Mouse (Mus musculus): ENCODE data around the gene Arhgef10l. TPM values are rescaled to one million over a fixed set of nuclear protein-coding genes. Genes with fewer than 3 reads are reported as not detected.
A peak's percentile ranks its signal among the peaks of the same experiment; 100 is the strongest.

The Arhgef10l gene
- polyA plus RNA-seq, 1 experiment from 2014 or later, result 27.7 TPM

DNA sequence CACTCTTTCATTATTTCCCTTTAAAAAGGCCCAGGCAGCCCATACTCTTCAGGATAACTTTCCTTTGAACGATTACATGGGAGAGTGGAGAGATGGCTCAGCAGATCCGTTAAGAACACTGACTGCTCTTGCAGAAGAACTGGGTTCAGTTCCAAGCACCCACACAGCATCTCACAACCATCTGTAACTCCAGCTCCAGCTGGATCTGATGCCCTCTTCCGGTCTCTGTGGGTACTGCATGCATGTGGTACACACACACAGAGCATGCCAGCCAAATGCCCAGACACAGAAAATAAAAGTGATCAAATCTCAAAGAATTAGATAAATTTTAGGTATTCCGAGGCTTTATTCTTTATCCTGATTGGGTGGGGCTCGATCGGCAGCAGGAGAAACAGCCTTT lies 115.1 kb downstream of the Arhgef10l start:
- 93% methylated on average over 6 of the region's 6 CpGs for WGBS
- Histone ChIP-seq H3K4me2 (replicated peaks) (no peak overlapping the region), H3K4me3 (replicated peaks) (no peak overlapping the region), H3K27ac (no peak overlapping the region), H3K27me3 (no peaks in the 10 kb centered on the region), H3K9me3 (no peaks in the 10 kb centered on the region), H3K4me1 (replicated peaks) (peaks cover 4% of the 10 kb centered on the region; the same call in 1 of the 2 replicates), H3K36me3 (peaks cover 84% of the 10 kb centered on the region), H3K9ac (replicated peaks) (no peak overlapping the region)
- ATAC-seq, result no peak

DNA sequence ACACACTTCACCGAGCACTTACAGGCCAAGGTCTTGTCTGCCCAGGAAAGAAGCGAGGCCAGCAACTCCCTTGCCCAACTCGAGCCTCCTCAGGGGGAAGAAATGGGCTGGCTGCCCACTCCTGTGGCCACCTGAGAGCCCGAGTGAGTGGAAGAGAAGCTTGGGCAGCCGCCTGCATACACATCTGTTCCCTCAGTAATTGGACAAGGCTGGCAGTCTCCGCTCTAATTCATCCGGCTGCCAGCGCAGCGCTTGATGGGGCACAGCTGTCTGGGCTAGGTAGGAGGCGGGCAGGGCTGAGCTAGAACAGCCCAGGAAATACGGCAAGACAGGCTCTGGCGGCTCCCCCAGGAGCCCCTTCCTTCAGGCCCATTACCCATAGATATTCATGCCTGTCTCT lies 115.8 kb downstream of the Arhgef10l start:
- peak; percentile 52 for ATAC-seq
- H3K36me3 ChIP-seq, result peaks cover 84% of the 10 kb centered on the region

DNA sequence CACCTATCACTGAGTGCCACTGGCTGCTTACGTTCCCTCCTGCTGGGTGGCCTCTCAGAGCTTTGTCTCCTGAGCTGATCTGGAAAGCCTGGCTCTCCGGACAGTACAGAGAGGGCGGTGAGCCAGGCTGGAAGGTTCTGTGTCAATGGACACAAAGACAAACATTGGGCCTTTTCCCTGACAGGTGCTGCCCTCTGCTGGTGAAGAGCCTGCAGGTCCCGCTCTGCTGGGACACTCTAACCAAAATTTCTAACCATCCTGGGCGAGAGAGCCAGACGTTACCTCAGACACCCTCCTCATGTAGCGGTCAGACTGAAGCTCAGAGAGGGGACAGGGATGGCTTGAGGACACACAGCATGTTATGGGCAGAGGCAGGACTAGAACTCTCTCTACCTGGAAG lies 118.3 kb downstream of the Arhgef10l start:
- 25% methylated on average over 7 of the region's 7 CpGs for WGBS
- H3K4me2 ChIP-seq (replicated peaks), result no peak overlapping the region
- H3K9ac ChIP-seq (replicated peaks), result no peak overlapping the region
- peaks cover 4% of the 10 kb centered on the region; the same call in 1 of the 2 replicates for H3K4me1 ChIP-seq (replicated peaks)
- H3K27ac ChIP-seq, result no peak overlapping the region; the same call in 1 of the 2 replicates
- no peaks in the 10 kb centered on the region for H3K9me3 ChIP-seq
- peak; percentile 64 for ATAC-seq
- peaks cover 80% of the 10 kb centered on the region for H3K36me3 ChIP-seq
- H3K4me3 ChIP-seq (replicated peaks), result no peak overlapping the region
- no peaks in the 10 kb centered on the region for H3K27me3 ChIP-seq

More for the DNA sequence above, 115.8 kb downstream of the Arhgef10l start:
- no peaks in the 10 kb centered on the region for H3K9me3 ChIP-seq
- peaks cover 4% of the 10 kb centered on the region; the same call in 1 of the 2 replicates for H3K4me1 ChIP-seq (replicated peaks)
- no peak overlapping the region for H3K4me3 ChIP-seq (replicated peaks)
- H3K4me2 ChIP-seq (replicated peaks), result no peak overlapping the region
- no peak overlapping the region; the same call in 1 of the 2 replicates for H3K9ac ChIP-seq (replicated peaks)
- no peaks in the 10 kb centered on the region for H3K27me3 ChIP-seq
- 86% methylated on average over 12 of the region's 12 CpGs for WGBS
- peak overlapping the region; percentile 61 for H3K27ac ChIP-seq

DNA sequence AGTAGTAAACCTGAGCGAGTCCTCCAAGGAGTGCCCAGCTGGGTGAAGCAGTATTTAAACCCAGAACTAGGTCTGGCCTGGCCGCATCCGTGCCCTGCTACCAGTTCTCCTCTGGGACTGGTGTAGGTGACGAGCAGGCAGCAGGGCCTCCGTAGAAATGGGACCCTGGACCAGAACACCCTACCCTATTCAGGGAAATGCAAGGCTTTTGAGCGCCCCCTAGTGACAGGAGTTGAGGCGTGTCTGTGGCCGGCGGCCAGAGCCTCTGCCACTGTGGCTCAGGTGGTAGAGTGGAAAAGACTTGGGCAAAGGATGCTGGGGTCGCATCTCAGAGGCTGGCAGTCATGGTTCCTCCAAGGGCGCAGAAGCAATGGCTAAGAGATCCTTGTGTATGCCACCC lies 126.7 kb downstream of the Arhgef10l start:
- no peak overlapping the region for H3K4me2 ChIP-seq (replicated peaks)
- H3K4me3 ChIP-seq (replicated peaks), result no peak overlapping the region
- 37% methylated on average over 11 of the region's 11 CpGs for WGBS
- no peak overlapping the region for H3K9ac ChIP-seq (replicated peaks)
- no peaks in the 10 kb centered on the region for H3K27me3 ChIP-seq
- peak; percentile 63 for ATAC-seq
- H3K4me1 ChIP-seq (replicated peaks), result peaks cover 23% of the 10 kb centered on the region
- H3K27ac ChIP-seq, result no peak overlapping the region
- peaks cover 64% of the 10 kb centered on the region for H3K36me3 ChIP-seq
- H3K9me3 ChIP-seq, result no peaks in the 10 kb centered on the region

DNA sequence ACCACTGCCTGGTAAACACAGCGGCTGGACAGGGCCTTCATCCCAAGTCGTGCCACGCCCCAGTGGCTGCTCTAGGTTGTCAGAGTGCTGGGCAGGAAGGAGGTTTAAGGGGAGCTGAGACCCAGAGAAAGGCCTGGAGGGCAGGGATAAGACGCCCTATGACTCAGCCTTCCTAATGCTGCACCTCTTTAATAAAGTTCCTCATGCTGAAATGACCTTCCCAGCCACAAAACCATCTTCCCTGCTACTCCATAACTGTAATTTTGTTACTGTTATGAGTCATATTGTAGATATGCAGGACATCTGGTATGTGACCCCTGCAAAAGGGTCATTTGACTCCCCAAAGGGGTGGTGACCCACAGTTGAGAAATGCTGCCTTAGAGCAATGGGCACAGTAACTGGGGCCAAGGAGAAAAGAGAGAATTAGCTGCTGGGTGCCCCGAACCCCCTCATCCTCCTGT lies 128.2 kb downstream of the Arhgef10l start:
- 75% methylated on average over 5 of the region's 5 CpGs for WGBS
- no peak overlapping the region for H3K4me2 ChIP-seq (replicated peaks)
- no peak overlapping the region for H3K4me3 ChIP-seq (replicated peaks)
- H3K9ac ChIP-seq (replicated peaks), result no peak overlapping the region
- H3K36me3 ChIP-seq, result peaks cover 59% of the 10 kb centered on the region
- H3K4me1 ChIP-seq (replicated peaks), result peaks cover 38% of the 10 kb centered on the region
- no peak for ATAC-seq
- H3K27ac ChIP-seq, result no peak overlapping the region
- H3K9me3 ChIP-seq, result no peaks in the 10 kb centered on the region
- H3K27me3 ChIP-seq, result no peaks in the 10 kb centered on the region

DNA sequence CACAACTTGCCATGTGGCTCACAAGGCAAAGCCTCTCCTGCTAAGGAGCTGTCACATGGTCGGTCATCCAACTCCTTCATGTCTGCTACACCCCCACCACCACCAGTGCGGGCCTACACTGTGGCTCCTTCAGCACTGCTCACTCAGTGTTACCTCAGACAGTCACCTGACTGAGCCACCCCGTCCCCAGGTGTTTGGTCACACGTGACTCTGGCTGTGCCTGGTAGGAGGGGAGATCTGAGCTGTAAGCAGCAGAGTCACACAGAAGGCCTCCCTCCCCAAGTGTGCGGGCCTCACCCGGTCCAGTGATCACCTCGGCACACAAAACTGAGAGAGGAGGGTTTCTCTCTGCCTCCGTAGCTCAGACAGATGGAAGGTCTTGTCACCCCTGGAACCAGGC lies 130.5 kb downstream of the Arhgef10l start:
- no peak for ATAC-seq
- no peak overlapping the region for H3K4me3 ChIP-seq (replicated peaks)
- no peaks in the 10 kb centered on the region for H3K9me3 ChIP-seq
- H3K4me2 ChIP-seq (replicated peaks), result no peak overlapping the region
- H3K27ac ChIP-seq, result no peak overlapping the region
- H3K4me1 ChIP-seq (replicated peaks), result peaks cover 47% of the 10 kb centered on the region
- no peak overlapping the region for H3K9ac ChIP-seq (replicated peaks)
- H3K36me3 ChIP-seq, result peaks cover 47% of the 10 kb centered on the region
- WGBS, result 86% methylated on average over 8 of the region's 8 CpGs
- H3K27me3 ChIP-seq, result no peaks in the 10 kb centered on the region

DNA sequence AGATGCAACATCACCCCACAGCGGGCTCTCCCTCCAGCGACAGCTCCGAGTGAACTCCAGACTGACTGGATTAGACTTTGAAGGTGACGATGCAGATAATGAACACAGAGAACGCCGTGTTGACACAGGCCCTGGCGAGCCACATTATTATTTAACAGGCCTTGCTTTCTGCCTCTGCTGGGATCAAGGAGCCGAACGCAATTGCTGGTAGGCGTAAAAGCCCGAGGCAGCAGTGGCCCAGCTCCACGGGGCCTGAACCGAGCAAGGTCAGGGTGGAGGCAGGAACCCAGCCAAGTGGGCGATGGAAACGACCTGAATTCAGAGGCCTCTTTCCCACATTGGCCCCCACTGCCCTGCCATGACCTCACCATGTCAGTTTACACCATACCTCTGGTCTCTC lies 133.5 kb downstream of the Arhgef10l start:
- Histone ChIP-seq H3K9ac (replicated peaks) (0 out of 2 replicates have a peak overlapping the region, but pooled peaks have one; percentile 10), H3K36me3 (peaks cover 52% of the 10 kb centered on the region), H3K27me3 (no peaks in the 10 kb centered on the region), H3K9me3 (no peaks in the 10 kb centered on the region), H3K4me1 (replicated peaks) (peaks cover 72% of the 10 kb centered on the region), H3K4me2 (replicated peaks) (no peak overlapping the region), H3K27ac (peak overlapping the region; percentile 82), H3K4me3 (replicated peaks) (no peak overlapping the region)
- peak; percentile 53 for ATAC-seq
- 17% methylated on average over 15 of the region's 15 CpGs for WGBS

DNA sequence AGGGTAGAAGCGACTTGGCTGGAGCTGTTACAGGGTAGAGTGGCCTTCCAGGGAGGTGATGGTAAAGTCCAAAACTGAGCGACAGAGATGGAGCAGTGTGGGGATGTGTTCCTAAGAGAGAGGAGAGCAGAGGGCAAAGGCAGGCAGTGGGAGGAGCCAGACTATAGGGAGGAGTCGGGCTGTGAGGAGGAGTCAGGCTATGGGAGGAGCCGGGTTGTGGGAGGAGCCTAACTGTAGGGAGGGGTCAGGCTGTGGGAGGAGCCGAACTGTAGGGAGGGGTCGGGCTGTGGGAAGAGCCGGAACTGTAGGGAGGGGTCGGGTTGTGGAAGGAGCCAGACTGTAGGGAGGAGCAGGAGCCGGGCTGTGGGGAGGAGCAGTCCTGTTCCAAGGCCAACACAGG lies 134.8 kb downstream of the Arhgef10l start:
- Histone ChIP-seq H3K9me3 (no peaks in the 10 kb centered on the region), H3K4me3 (replicated peaks) (no peak overlapping the region), H3K27me3 (no peaks in the 10 kb centered on the region), H3K27ac (0 out of 2 replicates have a peak overlapping the region, but pooled peaks have one; percentile 61), H3K4me1 (replicated peaks) (peaks cover 67% of the 10 kb centered on the region), H3K36me3 (peaks cover 46% of the 10 kb centered on the region), H3K4me2 (replicated peaks) (no peak overlapping the region), H3K9ac (replicated peaks) (no peak overlapping the region)
- WGBS, result 52% methylated on average over 9 of the region's 9 CpGs
- no peak; the same call in 1 of the 2 replicates for ATAC-seq

DNA sequence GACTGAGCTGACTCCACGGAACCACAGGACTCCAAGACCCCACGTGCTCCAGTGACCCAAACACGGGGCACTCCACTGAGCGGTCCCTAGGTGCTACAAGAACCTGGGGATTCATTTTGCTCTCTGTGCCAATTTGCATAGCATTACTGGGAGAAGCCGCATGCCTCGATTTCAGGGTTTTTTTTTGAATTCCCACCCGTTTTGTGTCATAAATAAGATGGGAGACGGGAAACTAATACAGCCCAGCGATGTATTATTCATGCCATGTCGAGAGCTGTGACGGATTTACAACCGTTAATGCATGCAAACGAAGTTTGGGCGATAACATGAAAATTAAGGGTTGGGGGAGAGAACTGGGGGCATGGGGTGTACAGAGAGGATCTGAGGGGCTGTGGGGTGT lies 136.1 kb downstream of the Arhgef10l start:
- Histone ChIP-seq H3K27ac (peak overlapping the region; percentile 61), H3K4me2 (replicated peaks) (no peak overlapping the region), H3K27me3 (no peaks in the 10 kb centered on the region), H3K4me1 (replicated peaks) (peaks cover 70% of the 10 kb centered on the region), H3K4me3 (replicated peaks) (no peak overlapping the region), H3K36me3 (peaks cover 43% of the 10 kb centered on the region), H3K9ac (replicated peaks) (0 out of 2 replicates have a peak overlapping the region, but pooled peaks have one; percentile 12), H3K9me3 (no peaks in the 10 kb centered on the region)
- no peak for ATAC-seq
- WGBS, result 46% methylated on average over 14 of the region's 14 CpGs

DNA sequence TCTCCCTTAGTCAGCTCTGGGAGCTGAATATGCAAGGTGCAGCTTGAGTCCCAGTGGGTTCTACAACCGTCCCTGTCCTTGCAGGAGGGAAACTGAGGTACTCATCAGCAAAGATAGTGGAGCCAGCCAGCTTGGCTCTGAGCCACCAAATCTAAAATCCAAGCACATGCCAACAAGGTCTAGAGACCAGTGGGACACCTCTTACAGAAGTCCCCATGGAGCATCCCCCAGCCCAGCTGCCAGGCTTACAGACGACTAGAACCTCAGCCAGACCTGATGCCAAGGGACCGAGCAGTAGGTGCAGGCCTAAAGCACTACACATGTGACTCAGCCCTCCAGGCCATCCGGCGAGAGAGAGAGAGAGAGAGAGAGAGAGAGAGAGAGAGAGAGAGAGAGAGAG lies 137.4 kb downstream of the Arhgef10l start:
- ATAC-seq, result no peak
- H3K27me3 ChIP-seq, result no peaks in the 10 kb centered on the region
- no peak overlapping the region for H3K4me2 ChIP-seq (replicated peaks)
- WGBS, result 70% methylated on average over 5 of the region's 5 CpGs
- peaks cover 61% of the 10 kb centered on the region for H3K4me1 ChIP-seq (replicated peaks)
- no peaks in the 10 kb centered on the region for H3K9me3 ChIP-seq
- H3K9ac ChIP-seq (replicated peaks), result no peak overlapping the region
- H3K27ac ChIP-seq, result no peak overlapping the region
- H3K36me3 ChIP-seq, result peaks cover 40% of the 10 kb centered on the region
- no peak overlapping the region for H3K4me3 ChIP-seq (replicated peaks)

DNA sequence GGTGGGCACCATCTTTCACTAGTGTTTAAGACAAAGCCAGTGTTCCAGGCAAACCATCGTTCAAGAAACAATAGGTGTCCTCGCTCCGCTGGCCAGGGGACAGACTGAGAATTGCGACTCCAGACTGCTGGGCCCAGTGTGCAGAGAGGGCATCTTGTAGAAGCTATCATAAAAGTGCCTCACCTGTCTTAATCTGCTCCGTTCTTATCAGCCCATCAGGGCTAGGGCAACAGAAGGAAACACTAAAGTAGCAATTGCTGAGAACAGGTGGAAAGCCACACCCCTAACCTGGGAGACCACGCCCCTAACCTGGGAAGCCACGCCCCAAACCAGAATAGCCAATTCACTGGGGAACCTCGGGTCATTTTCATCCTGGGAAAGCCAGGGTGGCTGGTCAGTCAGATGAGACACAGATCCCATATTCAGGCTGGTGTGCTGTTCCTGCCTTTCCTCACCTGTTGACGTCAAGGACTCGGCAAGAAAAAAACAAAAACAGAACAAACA lies 140.1 kb downstream of the Arhgef10l start:
- Histone ChIP-seq H3K4me2 (replicated peaks) (no peak overlapping the region), H3K36me3 (peaks cover 51% of the 10 kb centered on the region), H3K27me3 (no peaks in the 10 kb centered on the region), H3K27ac (no peak overlapping the region), H3K4me3 (replicated peaks) (no peak overlapping the region), H3K4me1 (replicated peaks) (peaks cover 33% of the 10 kb centered on the region), H3K9me3 (no peaks in the 10 kb centered on the region), H3K9ac (replicated peaks) (no peak overlapping the region)
- WGBS, result 72% methylated on average over 10 of the region's 10 CpGs
- no peak for ATAC-seq

DNA sequence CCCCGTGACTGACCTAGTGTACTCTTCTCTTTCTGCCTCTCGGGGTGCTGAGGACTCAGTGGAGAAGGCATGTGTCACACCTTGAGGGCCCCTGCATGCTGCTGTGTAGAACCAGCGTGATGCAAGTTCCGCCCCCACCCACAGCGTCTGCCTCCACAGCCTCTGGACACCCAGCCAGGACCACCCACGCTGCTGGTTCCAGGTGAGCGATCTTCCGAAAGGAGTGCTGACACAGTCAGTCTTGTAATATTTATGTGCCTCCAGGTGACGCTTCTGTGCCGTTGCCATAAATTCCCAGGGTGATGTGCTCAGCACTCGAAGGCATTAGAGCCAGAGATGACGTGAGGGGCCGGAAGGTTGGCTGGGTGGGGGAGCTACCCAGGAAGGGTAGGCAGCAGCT lies 140.9 kb downstream of the Arhgef10l start:
- no peak for ATAC-seq
- 75% methylated on average over 13 of the region's 13 CpGs for WGBS
- peaks cover 59% of the 10 kb centered on the region for H3K36me3 ChIP-seq

DNA sequence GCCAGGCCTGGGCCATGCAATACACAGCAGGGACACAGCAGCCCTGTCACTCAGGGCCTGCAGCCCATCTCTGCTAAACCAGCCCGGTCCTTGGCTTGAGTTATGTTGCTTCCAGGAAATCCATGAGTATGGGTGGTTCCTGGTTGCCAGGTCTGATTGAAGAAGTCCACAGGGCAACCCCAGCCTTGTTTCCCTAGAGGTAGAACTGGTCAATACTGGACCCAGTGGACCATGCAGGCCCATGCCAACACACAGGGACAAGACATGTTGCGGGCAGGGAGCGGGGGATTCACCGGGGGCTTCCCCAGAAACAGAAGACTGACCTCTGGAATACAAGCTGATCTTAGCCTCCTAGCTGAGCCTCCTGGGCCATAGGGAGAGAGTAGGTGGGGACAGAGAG lies 142.9 kb downstream of the Arhgef10l start:
- H3K9me3 ChIP-seq, result no peaks in the 10 kb centered on the region
- H3K4me1 ChIP-seq (replicated peaks), result peaks cover 11% of the 10 kb centered on the region; the same call in 1 of the 2 replicates
- ATAC-seq, result no peak
- H3K27ac ChIP-seq, result no peak overlapping the region
- peaks cover 74% of the 10 kb centered on the region for H3K36me3 ChIP-seq
- H3K27me3 ChIP-seq, result no peaks in the 10 kb centered on the region
- H3K9ac ChIP-seq (replicated peaks), result no peak overlapping the region
- 96% methylated on average over 4 of the region's 4 CpGs for WGBS
- no peak overlapping the region for H3K4me3 ChIP-seq (replicated peaks)
- no peak overlapping the region for H3K4me2 ChIP-seq (replicated peaks)

More for the DNA sequence above, 140.9 kb downstream of the Arhgef10l start:
- H3K27ac ChIP-seq, result no peak overlapping the region
- H3K4me3 ChIP-seq (replicated peaks), result no peak overlapping the region
- peaks cover 30% of the 10 kb centered on the region for H3K4me1 ChIP-seq (replicated peaks)
- H3K27me3 ChIP-seq, result no peaks in the 10 kb centered on the region
- no peaks in the 10 kb centered on the region for H3K9me3 ChIP-seq
- no peak overlapping the region for H3K9ac ChIP-seq (replicated peaks)
- no peak overlapping the region for H3K4me2 ChIP-seq (replicated peaks)
